Mouse (Mus musculus) kidney, embryonic 15.5 days (tissue): ENCODE results near the gene Fgf14. TPM values are rescaled to one million over a fixed set of nuclear protein-coding genes. Genes with fewer than 3 reads are reported as not detected.
"Not testable (repeated sequence)": the region's sequence is repeated elsewhere in the genome, so short reads cannot be mapped to it uniquely, and the experiment has no call there.

ENCODE experiments used
- ATAC-seq: fragments of 200-750 bp; cut with Nextera tagmentation; replicated peaks from 2 replicates; pipeline ENCODE4 v1.8.0; 2017; ENCODE audit warnings: moderate TSS enrichment; ENCODE audit not compliant: low FRiP score
- H3K27ac ChIP-seq: fragments of 300-500 bp; sonication (generic); 2 replicates; pipeline ENCODE4 v1.5.1; 2015; ENCODE audit warnings: mild to moderate bottlenecking, inconsistent platforms
- H3K27me3 ChIP-seq: fragments of 300-500 bp; sonication (generic); 2 replicates; pipeline ENCODE4 v1.6.1; 2015; ENCODE audit warnings: inconsistent platforms
- H3K36me3 ChIP-seq: fragments of 300-500 bp; sonication (generic); 2 replicates; pipeline ENCODE4 v1.6.1; 2015; ENCODE audit warnings: inconsistent platforms
- H3K4me1 ChIP-seq: fragments of 300-500 bp; sonication (generic); 2 replicates; pipeline ENCODE4 v1.6.1; 2015; ENCODE audit warnings: inconsistent platforms
- H3K4me2 ChIP-seq: fragments of 300-500 bp; sonication (generic); 2 replicates; pipeline ENCODE4 v1.6.1; 2015; ENCODE audit warnings: moderate library complexity, mild to moderate bottlenecking, inconsistent platforms
- H3K4me3 ChIP-seq: fragments of 300-500 bp; sonication (generic); replicated peaks from 2 replicates; pipeline ENCODE4 v1.5.1; 2015; ENCODE audit warnings: mild to moderate bottlenecking, inconsistent platforms
- H3K9ac ChIP-seq: fragments of 300-500 bp; sonication (generic); 2 replicates; pipeline ENCODE4 v1.6.1; 2015; ENCODE audit warnings: mild to moderate bottlenecking, inconsistent platforms
- H3K9me3 ChIP-seq: fragments of 300-500 bp; sonication (generic); replicated peaks from 2 replicates; pipeline ENCODE4 v1.6.1; 2016; ENCODE audit warnings: inconsistent platforms
- WGBS: fragments of 180-500 bp; shearing (Covaris S2); methylation state at CpG from one replicate; pipeline ENCODE4 v1.1.7; 2015; ENCODE audit warnings: mixed read lengths; 5-methylcytosine and 5-hydroxymethylcytosine counted together
- polyA plus RNA-seq: library from polyadenylated mRNA; unstranded; fragments of >200 nt; fragmentation: Nextera tagmentation; extraction: Ambion mirVana; gene quantifications from 2 replicates; pipeline ENCODE4 v1.2.1, GENCODE M21; 2015

Gene Fgf14
- polyA plus RNA-seq, 1 experiment from 2014 or later, result 0.35 TPM

DNA sequence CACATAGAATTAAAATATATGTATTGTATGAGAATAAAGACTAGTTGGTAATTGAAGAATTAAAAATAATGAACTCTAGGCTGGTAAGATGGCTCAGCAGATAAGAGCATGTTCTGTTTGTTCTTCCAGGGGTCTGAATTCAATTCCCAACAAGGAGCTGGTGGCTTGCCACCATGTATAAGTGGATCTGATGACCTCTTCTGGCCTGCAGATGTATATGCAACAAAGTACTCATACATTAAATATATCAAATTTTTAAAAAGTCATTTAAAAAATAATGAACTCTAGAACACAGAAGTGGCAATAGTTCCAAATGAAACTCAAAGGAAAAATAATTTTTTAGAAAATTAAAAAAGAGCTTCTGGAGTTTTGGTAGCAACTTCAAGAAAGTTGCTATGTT lies 529.5 kb downstream of the Fgf14 start:
- no peaks in the 10 kb centered on the region for H3K4me1 ChIP-seq
- H3K27me3 ChIP-seq, result no peaks in the 10 kb centered on the region
- no peaks in the 10 kb centered on the region for H3K9me3 ChIP-seq
- no peak overlapping the region for H3K9ac ChIP-seq
- no peak overlapping the region for H3K27ac ChIP-seq
- ATAC-seq, result no peak
- H3K4me3 ChIP-seq, result no peak overlapping the region
- H3K36me3 ChIP-seq, result no peaks in the 10 kb centered on the region
- no peak overlapping the region for H3K4me2 ChIP-seq

DNA sequence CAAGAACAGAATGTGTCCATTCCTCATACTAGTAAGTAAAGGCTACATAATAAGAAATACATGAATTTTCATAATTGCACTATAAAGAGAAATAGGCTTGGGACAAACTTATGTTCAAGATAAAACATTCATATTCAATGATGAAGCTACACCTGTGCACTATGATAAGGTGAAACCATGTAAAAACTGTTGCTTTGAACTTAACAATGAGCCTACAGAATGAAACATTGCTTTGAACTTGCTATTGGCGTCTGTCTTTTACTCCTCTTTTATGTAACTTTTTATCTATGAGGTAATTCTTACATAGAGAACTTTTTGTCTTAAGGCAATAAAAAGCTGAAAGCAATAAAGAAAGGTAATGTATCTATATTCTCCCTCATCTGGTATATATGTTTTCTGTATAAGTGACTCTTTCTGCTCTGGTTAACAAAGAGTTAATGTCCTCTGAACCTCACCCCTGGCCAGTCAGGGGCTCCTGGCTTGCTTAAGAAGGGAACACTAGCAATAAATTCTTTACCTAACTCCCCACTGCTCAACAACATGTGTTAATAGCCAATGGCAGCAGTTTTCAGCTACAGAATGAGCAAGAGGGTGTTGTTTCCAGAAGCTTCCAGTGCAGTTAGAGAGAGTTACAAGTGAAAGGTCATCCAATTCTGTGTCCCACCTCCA lies 569.6 kb downstream of the Fgf14 start:
- H3K27me3 ChIP-seq, result no peaks in the 10 kb centered on the region
- no peak overlapping the region for H3K9ac ChIP-seq
- no peak overlapping the region for H3K27ac ChIP-seq
- no peak overlapping the region for H3K4me2 ChIP-seq
- no peaks in the 10 kb centered on the region for H3K9me3 ChIP-seq
- no peak overlapping the region for H3K4me3 ChIP-seq
- 89% methylated on average over 1 of the region's 1 CpGs for WGBS
- H3K4me1 ChIP-seq, result no peaks in the 10 kb centered on the region
- ATAC-seq, result no peak
- no peaks in the 10 kb centered on the region for H3K36me3 ChIP-seq

DNA sequence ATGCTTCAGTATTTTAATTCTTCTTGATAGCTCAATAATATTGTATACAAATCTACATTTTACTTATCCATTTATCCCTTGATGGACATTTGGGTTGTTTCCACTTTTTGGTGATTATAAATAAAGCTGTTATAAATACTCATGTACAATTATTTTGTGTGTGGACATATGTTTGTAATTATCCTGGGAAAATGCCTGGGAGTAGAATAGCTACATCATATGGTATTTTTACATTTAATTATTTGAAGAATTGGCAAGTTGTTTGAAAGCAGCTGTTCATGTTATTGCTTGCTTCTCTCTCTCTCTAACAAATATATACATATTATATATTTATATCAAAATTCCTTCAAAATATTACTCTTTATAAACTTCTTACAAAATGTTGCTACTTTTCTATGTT lies 593.8 kb downstream of the Fgf14 start:
- Histone ChIP-seq H3K27ac (no peak overlapping the region), H3K4me3 (no peak overlapping the region), H3K4me1 (no peaks in the 10 kb centered on the region), H3K27me3 (no peaks in the 10 kb centered on the region), H3K9ac (no peak overlapping the region), H3K4me2 (no peak overlapping the region), H3K36me3 (no peaks in the 10 kb centered on the region), H3K9me3 (no peaks in the 10 kb centered on the region)
- ATAC-seq, result no peak

DNA sequence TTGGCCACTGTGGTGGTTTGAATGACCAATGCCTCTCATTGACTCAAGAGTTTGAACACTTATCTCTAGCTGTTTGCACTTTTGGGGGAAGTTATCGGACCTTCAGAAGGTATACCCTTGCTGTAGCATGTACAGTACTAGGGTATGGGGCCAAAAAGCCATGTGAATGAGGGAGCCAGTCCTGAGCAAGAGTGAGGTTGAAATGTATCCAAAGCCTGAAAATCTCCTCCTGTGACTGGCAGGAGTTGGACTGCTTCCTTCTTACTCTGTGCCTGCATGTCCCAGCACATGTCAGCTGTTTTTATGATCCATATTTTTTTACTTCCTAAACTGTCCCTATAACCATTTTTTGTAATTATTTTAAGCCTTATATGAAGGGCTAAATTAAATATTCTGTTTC lies 632.9 kb downstream of the Fgf14 start:
- Histone ChIP-seq H3K27ac (no peak overlapping the region), H3K9me3 (no peaks in the 10 kb centered on the region), H3K4me3 (no peak overlapping the region), H3K9ac (no peak overlapping the region), H3K4me1 (no peaks in the 10 kb centered on the region), H3K27me3 (no peaks in the 10 kb centered on the region), H3K36me3 (no peaks in the 10 kb centered on the region), H3K4me2 (no peak overlapping the region)
- 86% methylated on average over 1 of the region's 1 CpGs for WGBS
- no peak for ATAC-seq

DNA sequence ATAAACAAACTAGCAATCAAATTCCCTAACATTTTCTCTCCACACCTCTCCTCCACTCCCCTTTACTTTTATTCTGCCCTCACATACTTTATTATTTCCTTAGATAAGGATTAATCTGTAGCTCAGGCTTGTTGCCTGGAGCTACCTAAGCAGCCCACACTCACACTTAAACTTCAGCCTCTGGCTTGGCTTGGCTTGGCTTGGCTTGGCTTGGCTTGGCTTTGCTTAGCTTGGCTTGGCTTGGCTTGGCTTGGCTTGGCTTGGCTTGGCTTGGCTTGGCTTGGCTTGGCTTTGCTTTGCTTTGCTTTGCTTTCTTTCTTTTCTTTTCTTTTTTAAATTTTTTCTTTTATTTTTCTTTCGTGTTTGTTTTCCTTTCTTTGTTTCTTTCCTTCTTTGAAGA lies 636.3 kb downstream of the Fgf14 start:
- WGBS, result 70% methylated on average over 1 of the region's 1 CpGs
- no peak overlapping the region for H3K9ac ChIP-seq
- ATAC-seq, result no peak
- no peaks in the 10 kb centered on the region for H3K9me3 ChIP-seq
- no peaks in the 10 kb centered on the region for H3K27me3 ChIP-seq
- no peak overlapping the region for H3K4me3 ChIP-seq
- no peak overlapping the region for H3K4me2 ChIP-seq
- H3K36me3 ChIP-seq, result no peaks in the 10 kb centered on the region
- no peaks in the 10 kb centered on the region for H3K4me1 ChIP-seq
- no peak overlapping the region for H3K27ac ChIP-seq

DNA sequence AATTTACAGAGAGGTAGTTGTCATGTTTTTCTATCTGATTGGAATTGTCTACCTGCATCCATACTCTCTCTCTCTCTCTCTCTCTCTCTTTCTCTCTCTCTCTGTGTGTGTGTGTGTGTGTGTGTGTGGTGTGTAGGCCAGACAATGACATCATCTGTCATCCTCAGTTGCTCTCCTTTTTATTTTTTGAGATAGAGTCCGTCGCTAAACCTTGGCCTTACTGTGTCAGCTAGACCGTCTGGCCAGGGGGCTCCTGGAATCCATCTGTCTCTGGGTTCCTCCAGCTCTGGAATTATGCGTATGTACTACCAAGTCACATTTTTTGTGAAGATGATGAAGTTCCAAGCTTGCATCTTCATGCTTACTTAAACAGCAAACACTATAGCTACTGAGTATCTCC lies 639.5 kb downstream of the Fgf14 start:
- Histone ChIP-seq H3K27me3 (no peaks in the 10 kb centered on the region), H3K9me3 (no peaks in the 10 kb centered on the region), H3K36me3 (no peaks in the 10 kb centered on the region), H3K4me2 (no peak overlapping the region), H3K4me3 (no peak overlapping the region), H3K9ac (no peak overlapping the region), H3K27ac (no peak overlapping the region), H3K4me1 (no peaks in the 10 kb centered on the region)
- WGBS, result 82% methylated on average over 4 of the region's 4 CpGs
- no peak for ATAC-seq

DNA sequence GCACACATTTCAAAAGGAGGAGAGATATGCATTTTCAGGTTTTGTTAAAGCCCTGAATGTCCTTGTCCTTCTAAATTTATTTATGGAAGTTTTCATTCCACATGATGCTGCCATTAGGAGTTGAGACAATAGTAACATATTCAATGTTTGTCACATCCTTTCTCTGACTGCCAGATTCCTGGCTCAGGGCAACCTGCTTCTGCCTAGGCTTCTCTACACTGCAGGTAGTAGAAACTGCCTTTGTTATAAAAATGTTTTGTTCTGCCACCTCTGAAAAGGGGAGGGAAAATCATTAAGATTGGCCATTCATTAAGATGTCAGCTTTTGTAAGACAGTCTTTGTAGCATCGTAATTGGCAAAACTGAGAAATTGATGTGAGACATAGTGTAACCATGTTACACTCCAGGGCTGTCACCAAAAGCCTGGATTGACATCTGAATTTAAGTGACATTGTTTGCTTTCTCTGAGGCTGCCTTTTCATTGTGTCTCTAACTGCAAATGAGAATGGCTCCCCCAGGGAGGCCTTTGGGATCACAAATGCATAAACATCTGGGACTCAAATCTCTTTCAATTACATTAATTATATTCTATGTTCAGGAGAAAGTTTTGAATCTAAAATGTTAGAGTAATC lies 640.2 kb downstream of the Fgf14 start:
- no peak for ATAC-seq
- Histone ChIP-seq H3K4me2 (no peak overlapping the region), H3K36me3 (no peaks in the 10 kb centered on the region), H3K4me3 (no peak overlapping the region), H3K4me1 (no peaks in the 10 kb centered on the region), H3K9me3 (no peaks in the 10 kb centered on the region), H3K27me3 (no peaks in the 10 kb centered on the region), H3K9ac (no peak overlapping the region), H3K27ac (no peak overlapping the region)
- 52% methylated on average over 1 of the region's 1 CpGs for WGBS

DNA sequence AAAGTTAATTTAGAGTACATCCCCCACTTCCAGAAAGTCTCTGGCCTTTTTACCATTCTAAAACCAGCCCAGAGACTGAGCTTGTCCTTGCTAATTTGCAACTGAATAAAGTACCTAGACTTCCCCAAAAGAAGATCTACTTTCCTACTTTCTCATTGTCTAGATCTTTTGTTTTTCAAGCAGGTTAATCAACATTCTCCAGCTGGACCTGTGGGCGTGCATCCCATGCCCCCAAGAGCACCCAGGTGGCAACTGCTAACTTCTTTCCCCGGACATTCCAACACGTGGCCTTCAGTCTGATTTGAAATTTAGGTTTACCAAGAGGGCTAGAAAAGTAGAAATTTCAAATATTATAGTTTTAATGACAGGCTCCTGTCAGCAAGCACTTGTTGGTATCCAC lies 643.6 kb downstream of the Fgf14 start:
- H3K27me3 ChIP-seq, H3K4me2 ChIP-seq, H3K4me3 ChIP-seq, ATAC-seq, H3K36me3 ChIP-seq, H3K9me3 ChIP-seq, H3K4me1 ChIP-seq, H3K9ac ChIP-seq, H3K27ac ChIP-seq: not testable (repeated sequence)
- 49% methylated on average over 3 of the region's 3 CpGs for WGBS

DNA sequence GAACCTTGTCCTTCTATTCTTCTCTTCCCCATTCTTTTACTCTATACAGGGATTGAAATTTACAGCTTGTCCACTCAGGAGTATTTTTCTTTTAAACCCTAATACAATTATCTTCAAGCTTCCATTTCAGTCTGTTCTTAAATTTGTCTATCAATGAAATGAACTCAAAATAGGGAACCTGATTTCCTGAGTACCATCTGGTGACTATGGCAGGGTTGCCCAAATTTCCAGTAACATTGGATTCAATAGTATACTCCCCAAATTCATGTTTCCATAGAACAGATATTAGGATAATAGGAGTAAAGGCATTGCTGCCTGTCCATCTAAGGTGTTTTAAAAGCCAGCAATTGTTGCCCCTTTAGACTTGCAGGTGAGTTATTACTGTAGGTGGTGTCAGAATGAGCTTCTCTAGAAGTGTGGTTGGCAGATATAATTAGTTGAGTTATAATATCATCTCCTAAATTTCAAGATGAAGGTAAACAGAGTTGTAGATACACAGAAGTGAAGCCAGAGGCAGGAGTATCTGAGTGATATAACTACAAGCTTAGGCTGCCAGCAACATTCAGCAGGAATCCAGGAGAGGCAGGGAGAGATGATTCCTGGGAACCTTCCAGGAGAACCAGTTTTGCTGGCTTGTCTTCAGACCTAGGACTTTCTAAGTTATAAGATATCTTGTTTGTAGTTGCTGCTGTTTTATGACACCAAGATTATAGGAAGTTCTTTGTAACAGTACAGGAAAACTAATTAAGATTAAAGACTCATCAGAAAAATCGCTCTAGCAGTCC lies 648.8 kb downstream of the Fgf14 start:
- Histone ChIP-seq H3K4me3 (no peak overlapping the region), H3K9me3 (no peaks in the 10 kb centered on the region), H3K9ac (no peak overlapping the region), H3K27ac (no peak overlapping the region), H3K36me3 (no peaks in the 10 kb centered on the region), H3K4me1 (no peaks in the 10 kb centered on the region), H3K27me3 (no peaks in the 10 kb centered on the region), H3K4me2 (no peak overlapping the region)
- ATAC-seq, result no peak
- 80% methylated on average over 1 of the region's 1 CpGs for WGBS

DNA sequence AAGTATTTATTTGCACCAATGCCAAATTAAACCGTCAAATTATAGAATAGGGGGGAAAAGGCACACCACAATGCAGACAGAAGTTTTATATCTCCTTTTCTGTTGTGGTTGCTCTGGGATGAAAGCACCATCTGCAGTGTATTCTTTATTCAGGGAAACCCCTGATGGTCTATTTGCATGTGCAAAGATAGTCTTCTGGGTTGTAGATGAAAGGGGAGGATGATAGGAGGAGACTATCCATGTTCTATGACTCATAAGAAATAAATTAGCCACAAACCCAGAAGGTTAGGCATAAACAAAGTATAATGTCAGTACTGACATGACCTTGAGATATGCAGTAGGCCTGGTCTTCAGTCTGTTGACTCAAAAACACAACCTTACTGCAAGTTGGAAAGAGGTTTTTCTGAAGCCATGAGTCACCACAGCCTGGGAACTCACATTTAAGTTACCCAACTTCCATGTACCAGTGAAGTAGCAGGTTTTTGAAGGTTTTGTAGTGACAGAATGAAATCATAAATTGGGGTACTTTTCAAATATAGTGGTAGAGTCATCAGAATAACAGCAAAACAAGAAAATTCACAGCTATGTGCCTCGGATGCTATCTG lies 686.2 kb downstream of the Fgf14 start:
- Histone ChIP-seq H3K27ac (no peak overlapping the region), H3K9me3 (no peaks in the 10 kb centered on the region), H3K36me3 (no peaks in the 10 kb centered on the region), H3K4me1 (no peaks in the 10 kb centered on the region), H3K4me2 (no peak overlapping the region), H3K4me3 (no peak overlapping the region), H3K27me3 (no peaks in the 10 kb centered on the region), H3K9ac (no peak overlapping the region)
- 64% methylated on average over 2 of the region's 2 CpGs for WGBS
- ATAC-seq, result no peak

DNA sequence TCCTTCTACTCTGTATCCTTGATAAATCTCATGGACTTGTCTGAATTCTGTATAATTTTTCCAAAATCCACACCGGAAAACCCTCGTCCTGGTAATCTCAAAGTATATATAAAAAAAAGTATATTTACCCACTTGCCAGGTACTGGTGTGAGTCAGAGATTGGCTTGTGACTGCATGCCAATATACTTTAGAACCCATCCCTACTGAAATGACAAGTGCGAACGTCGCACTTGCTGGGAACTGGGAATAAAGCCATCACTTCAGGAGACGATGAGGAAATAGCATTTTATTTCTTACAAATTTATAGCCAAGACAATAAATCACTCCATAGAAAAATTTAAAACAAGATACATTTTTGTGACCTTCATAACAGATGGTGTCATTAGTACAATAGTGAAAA lies 708.9 kb downstream of the Fgf14 start:
- ATAC-seq, result no peak
- 77% methylated on average over 6 of the region's 6 CpGs for WGBS

DNA sequence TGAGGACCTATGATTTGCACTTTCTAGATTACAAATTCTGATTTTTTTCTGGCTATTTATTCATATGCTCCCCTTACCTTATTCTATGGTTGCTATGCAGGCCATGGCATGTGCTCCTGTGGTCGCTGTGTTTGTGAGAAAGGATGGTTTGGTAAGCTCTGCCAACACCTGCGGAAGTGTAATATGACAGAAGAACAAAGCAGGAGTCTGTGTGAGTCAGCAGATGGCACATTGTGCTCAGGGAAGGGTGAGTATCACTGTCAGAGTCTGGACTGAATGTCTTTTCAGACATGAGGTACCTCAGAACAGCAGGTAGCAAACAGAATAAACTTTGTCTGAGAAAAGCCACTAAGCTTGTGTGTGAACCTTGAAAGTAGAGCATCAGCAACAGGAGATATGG lies 710.4 kb downstream of the Fgf14 start:
- no peaks in the 10 kb centered on the region for H3K36me3 ChIP-seq
- H3K4me3 ChIP-seq, result no peak overlapping the region
- 72% methylated on average over 2 of the region's 2 CpGs for WGBS
- no peaks in the 10 kb centered on the region for H3K27me3 ChIP-seq
- H3K27ac ChIP-seq, result no peak overlapping the region
- no peak for ATAC-seq
- no peak overlapping the region for H3K9ac ChIP-seq
- H3K4me2 ChIP-seq, result no peak overlapping the region
- no peaks in the 10 kb centered on the region for H3K4me1 ChIP-seq
- H3K9me3 ChIP-seq, result no peaks in the 10 kb centered on the region

More for the DNA sequence above, 708.9 kb downstream of the Fgf14 start:
- no peak overlapping the region for H3K4me2 ChIP-seq
- H3K9me3 ChIP-seq, result no peaks in the 10 kb centered on the region
- H3K27ac ChIP-seq, result no peak overlapping the region
- H3K27me3 ChIP-seq, result no peaks in the 10 kb centered on the region
- H3K4me1 ChIP-seq, result no peaks in the 10 kb centered on the region
- H3K9ac ChIP-seq, result no peak overlapping the region
- H3K36me3 ChIP-seq, result no peaks in the 10 kb centered on the region
- no peak overlapping the region for H3K4me3 ChIP-seq
